Mouse (Mus musculus): Measurements from ENCODE around the gene Nop56. TPM values are rescaled to one million over a fixed set of nuclear protein-coding genes. Genes with fewer than 3 reads are reported as not detected.
A peak's percentile ranks its signal among the peaks of the same experiment; 100 is the strongest.

Nop56 gene
- total RNA-seq (2021) = 100 to 1,000 TPM; 114 to 135 TPM
- long read RNA-seq, experiment 1, transcript Nop56-202 (12 exons, 1,877 nt) = major isoform, 46 of 112 reads
- long read RNA-seq, experiment 1, partial matches to known transcripts = 28 of 112 reads
- long read RNA-seq, experiment 1, other reads (novel, unspliced or antisense) = 38 of 112 reads
- long read RNA-seq, experiment 2, transcript Nop56-202 (12 exons, 1,877 nt) = major isoform, 29 of 60 reads
- long read RNA-seq, experiment 2, partial matches to known transcripts = 8 of 60 reads
- long read RNA-seq, experiment 2, other reads (novel, unspliced or antisense) = 23 of 60 reads

DNA sequence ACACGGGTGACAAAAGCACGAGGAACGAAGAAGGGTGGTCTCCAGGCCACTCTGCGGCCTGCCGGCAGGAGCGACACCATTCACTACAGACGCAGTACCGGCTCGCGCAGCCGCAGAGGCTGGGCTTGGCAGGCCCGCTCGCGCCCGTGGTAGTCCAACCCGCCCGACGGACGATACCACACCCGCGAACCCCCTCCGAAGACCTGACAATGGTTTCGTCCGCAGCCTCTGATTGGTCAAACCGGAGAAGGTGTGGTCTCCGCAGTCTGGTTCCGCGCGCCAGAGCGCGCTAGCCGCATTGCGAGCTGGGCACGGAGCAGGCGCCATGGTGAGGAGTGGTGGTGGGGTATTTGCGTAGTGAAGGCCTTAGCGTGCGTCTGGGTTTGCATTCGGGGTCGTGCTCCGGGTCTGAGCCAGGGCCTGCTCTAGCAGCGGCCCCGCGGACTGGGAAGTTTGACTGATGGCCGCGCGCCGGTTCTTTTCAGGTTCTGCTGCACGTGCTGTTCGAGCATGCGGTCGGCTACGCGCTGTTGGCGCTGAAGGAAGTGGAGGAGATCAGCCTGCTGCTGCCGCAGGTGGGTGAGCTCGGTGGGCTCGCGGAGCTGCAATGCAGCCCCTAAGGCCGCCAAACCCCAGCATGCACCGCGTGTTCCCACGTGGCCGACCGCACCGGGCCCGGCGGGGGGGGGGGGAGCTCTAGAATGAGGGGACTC, at the start of gene Nop56:
Gene Nop56 (plus strand): TSS at position 282 of the 713 bp plus-strand sequence.
- peak; percentile 99 to 100 for DNase-seq (ENCODE audit: low spot score in 2 of 2)

DNA sequence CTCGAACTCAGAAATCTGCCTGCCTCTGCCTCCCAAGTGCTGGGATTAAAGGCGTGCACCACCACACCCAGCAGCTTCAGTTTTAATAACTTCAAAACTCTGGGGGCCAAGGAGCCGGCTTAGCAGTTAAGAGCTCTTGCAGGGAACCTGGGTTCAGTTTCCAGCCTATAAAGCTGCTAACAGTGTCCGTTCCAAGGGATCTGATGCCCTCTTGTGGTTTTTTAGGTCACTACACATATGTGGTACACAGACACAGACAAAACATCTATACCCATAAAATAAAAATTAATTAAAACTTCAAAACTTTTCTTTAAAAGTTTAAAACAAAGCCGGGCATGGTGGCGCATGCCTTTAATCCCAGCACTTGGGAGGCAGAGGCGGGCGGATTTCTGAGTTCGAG, 27.3 kb upstream of the Nop56 start:
- peak; percentile 25 to 29 for DNase-seq (ENCODE audit: low spot score in 2 of 2)

DNA sequence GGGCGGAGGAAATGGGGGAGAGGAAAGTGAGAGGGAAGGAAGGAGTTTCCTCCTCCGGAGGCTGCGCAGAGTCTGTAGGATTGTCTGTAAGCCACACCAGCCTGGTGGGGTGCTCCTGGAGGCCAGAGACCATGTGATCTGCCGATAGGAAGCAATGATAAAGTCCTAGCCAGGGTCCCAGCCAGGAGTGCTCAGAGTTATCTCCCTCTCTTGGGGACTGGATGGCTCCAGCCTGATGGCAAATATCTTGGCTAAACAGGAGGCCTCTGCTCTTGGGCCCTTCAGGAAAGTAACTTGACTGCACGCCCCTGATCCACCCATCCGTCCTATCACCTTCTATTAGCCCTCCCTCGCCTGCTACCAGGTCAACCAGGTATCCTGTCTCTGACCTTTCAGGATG, 26.0 kb upstream of the Nop56 start:
- no peak for DNase-seq (ENCODE audit: low spot score in 2 of 2)

DNA sequence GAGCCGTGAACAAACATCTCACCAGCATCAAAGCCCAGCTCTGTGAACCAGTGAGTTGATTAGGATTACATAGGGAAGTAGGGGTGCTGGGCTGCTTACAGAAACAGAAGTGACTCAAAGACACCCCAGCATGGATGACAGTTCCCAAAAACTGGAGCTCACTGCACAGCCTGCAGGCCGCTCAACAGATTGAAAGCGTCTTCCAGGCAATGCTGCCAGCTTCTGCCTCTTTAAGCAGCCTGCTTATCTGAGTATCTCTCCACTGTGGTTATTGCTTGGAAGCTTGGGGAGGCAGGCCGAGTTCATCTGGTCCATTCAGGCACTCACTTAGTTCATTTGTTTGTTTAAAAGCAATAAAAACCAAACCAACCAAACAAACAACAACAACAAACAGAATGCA, 17.5 kb upstream of the Nop56 start:
- DNase-seq (ENCODE audit: low spot score in 2 of 2) = no peak

DNA sequence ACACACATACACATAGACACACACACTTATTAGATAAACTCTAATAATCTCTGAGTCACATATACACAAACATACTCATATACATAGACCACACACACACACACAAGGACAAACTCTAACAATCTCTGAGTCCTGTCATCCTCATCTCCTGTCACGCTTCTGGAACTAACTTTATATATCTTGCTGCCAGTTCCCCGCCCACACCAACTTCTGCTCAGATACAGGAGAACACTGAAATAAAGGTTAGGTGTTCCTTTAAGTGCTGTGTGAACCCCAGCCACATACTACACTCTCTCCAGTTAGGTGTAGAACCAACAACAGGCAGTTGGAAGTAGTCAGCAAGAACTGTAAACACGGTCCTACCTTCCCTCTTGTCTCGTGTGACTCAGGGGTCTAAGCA, 13.4 kb upstream of the Nop56 start:
- no peak for DNase-seq (ENCODE audit: low spot score in 2 of 2)

DNA sequence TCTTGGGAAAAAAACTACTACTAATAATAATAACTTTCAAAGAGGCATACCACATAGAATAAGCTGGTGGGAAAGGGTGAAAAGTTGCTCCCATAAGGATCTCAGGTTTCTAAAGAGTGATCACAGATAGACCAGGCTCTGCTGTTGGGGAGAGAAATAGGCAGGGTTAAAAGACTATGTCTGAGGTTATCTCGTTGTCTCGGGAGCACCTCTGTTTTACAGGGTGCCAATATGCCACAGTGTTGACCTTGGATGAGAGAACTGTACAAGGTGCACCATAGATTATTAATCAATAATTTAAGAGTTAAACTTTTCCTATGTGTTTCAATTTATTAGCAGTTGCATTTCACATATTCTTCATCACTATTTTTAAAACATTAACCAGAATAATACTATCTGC, 12.3 kb upstream of the Nop56 start:
- no peak for DNase-seq (ENCODE audit: low spot score in 2 of 2)

DNA sequence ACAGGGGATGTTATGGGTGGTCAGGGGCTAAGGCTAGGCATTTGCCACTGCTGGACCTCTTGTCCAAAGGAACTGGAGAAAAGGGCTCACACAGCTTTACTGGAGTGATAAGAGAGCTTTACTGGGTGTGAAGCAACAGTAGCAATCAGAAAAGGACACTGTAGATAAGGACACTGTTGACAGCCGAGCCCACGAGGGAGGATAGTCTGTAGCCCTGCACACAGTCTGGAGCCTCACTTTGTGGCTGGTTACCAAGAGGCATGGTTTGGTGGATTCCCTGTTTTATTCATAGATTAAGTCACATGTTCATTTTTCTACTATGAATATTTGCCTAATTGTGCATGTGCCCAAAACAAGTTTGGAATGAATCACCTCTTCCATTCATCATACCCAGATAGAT, 11.8 kb upstream of the Nop56 start:
- no peak for DNase-seq (ENCODE audit: low spot score in 2 of 2)

DNA sequence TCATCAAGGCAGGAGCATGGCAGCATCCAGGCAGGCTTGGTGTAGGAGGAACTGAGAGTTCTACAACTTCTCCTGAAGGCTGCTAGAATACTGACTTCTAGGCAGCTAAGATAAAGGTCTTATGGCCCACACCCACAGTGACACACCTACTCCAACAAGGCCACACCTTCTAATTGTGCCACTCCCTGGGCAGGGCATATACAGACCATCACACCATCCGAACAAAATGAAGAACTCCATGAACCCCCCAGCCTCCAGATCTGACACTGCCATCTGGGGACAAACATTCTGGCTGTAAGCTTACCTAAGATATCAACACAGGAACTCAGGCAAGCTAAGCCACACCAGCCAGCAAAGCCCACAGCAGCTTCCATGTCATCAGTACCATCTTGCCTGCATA, 8.7 kb upstream of the Nop56 start:
- DNase-seq (ENCODE audit: low spot score in 2 of 2) = no peak

DNA sequence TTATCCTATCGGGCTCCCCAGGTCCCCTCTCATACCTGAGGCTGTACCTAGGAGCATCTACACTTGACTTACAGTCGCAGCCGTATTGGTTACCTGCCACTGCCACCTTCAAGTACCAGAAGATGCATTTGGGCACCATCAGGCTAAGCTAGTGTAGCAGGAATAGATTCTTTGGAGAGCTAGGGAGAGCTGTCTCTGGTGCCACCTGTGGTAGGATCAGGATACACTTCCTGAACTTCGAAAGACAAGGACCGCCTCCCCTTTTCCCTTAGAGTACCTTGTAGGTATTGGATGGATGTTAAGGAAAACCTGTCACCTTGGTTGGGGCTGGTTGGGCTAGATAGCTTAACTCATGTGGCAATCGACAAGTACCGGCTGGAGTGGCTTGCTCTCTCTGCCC, 6.2 kb upstream of the Nop56 start:
- DNase-seq (ENCODE audit: low spot score in 2 of 2) = no peak

DNA sequence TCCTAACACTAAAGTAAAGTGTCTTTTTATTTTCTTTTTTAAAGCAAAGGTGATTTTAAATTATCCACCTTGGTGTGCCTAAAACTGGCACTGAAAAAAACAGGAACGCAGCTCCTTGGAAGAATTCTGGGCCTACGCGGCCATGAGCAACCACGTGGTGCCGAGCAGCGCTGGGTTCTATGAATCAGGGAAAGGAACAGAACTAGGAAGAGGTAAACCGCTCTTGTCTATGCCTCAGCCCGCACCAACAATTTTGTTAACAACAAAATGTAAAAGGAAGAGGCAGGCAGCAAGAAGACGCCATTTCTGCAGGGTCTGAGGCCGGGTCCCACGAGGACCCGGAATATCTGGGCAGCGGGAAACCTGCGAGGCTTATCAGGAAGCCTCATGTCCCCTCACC, 498 bp upstream of the Nop56 start:
- DNase-seq (ENCODE audit: low spot score in 2 of 2) = peak; percentile 33 to 34

DNA sequence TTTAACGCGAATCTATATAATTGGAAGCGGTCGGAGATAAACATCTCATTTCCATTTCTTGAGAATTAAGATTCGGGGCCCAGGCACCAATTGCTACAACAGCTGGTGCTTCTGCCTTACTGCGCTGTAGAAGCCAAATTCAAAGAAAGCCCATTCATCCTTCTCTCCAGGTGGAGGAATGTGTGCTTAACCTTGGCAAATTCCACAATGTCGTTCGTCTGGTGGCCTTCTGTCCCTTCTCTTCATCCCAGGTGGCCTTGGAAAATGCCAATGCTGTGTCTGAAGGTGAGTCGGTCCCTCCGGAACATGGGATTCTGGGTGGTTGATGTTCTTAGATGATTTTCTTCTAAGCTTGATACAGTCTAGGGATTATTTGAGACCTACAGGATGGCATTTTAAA, 632 bp downstream of the Nop56 start:
- DNase-seq (ENCODE audit: low spot score in 2 of 2) = no peak

DNA sequence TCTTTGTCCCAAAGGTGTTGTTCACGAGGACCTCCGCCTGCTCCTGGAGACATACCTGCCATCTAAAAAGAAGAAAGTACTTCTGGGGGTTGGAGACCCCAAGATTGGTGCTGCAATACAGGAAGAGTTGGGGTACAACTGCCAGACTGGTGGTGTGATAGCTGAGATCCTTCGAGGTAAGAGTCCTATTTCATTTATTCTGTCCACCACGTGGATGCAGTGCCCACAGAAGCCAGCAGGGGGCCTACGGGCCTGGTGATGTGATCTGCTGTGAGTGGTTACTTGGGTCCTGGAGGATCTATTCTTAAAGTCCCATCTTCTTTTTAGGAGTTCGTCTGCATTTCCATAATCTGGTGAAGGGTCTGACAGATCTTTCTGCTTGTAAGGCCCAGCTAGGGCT, 1.4 kb downstream of the Nop56 start:
- no peak for DNase-seq (ENCODE audit: low spot score in 2 of 2)

DNA sequence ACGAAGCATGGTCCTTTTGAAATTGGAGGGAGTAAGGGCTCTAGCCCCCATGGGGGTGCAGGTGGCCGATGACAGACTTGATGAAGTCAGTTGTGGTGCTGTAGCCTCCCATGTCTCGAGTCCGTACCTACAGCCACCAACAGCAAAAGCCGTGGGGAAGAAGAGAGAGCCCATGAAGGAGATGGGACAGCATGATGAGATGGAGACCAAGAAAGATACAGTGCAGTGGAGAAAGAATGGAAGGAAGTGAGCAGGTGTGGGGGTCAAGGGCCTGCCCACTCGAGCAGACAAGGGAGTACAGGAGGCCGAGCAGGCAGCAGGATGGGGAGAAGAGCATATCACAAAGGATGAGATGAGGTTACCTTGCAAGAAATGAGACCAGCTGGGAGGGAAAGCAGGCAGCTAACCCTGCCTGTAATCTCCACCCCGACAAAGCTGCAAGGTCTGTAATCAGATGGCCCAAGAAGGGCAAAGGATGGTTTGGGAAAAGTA, 5.4 kb downstream of the Nop56 start:
- no peak for DNase-seq (ENCODE audit: low spot score in 2 of 2)

DNA sequence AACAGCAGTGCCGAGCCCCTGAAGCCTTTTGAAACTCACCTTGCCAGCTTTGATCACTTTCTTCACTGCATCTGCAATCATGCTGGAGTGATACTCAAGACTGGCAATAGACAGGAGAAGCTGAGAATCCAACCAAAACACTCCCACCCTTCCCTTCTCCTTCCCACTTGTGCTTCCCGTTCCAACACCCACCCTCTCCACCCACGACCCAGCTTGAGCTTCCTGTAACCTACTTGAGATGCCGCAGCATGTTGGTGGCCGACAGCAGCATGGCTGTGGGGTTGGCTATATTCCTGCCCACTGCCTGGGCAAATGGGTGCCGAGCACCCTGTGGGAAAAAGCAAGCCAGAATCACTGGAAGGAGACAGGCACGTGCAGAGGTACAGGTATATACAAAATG, 6.0 kb downstream of the Nop56 start:
- DNase-seq (ENCODE audit: low spot score in 2 of 2) = peak; percentile 38 to 51

DNA sequence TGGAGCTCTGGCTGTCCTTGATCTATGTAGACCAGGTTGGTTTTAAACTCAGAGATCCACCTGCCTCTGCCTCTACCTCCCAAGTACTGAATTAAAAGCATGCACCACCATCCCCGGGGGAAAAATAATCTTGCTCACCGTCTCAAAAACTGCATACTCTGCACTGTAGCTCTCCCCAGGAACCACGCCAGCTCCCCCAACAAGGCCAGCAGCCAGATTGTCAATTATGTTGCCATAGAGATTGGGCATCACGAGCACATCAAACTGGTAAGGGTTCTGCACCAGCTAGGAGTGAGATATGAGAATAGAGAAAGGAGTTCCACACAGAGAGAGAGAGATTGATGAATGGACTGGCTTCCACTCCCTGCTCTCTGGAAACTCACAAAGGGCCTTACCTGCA, 6.6 kb downstream of the Nop56 start:
- no peak for DNase-seq (ENCODE audit: low spot score in 2 of 2)

DNA sequence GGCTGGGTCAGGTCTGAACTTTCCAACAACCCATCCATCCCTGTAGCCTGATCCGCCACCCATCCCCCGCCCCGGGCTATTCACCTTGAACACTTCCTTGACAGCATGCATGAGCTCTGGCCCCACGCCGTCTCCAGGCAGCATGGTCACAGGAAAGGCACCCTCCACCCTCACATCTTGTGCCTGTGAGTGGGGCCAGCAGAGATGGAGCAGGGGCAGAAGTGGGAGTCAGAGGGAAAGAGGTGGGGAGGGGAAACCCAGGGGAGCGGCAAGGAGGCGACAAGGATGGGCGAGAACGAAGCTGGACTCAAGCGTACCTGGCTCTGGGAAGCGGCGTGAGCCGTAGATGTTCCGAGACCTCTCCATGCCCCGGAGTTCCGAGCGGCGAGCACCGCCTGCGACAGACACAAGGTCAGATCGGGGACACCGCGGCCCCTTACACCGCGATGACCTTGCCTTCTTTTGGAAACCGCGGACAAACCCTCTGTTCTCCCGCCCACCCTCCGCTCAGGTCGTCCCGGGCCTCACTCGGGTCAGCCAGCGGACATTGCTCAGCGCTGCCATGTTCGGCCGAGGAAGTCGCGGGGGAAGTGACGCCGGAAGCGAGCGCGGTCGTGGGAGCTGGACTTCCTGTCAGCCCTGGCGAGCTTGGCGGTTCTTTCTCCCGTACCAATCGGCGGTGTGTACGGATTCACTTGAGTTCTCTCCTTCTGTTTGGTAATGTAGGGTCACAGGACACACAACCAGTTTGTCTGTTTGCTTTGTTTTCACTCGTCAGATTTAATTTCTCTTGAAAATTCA, 9.8 kb downstream of the Nop56 start, which contains the start of gene Idh3b:
Gene Idh3b (minus strand): TSS at position 694 of the 801 bp plus-strand sequence.
- peak; percentile 93 to 95 for DNase-seq (ENCODE audit: low spot score in 2 of 2)

DNA sequence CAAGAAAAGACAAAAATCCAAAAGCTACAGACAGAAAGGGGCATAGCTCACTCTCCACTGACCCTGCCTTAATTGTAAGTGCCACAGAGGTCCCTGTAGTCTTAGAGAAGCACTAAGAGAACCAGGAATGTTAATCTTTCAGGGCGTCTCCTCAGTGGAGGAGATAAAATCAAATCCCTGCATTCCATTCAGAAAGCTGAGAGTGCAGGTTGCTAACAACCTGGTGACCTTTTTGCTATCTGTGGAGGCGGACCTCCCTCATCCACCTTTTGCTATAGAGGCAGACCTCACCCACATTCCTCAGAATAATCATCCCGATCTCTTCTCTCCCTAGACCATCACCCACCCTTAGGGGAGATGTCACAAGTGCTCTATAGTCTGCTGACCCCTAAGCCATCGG, 14.9 kb downstream of the Nop56 start:
- DNase-seq (ENCODE audit: low spot score in 2 of 2) = no peak

DNA sequence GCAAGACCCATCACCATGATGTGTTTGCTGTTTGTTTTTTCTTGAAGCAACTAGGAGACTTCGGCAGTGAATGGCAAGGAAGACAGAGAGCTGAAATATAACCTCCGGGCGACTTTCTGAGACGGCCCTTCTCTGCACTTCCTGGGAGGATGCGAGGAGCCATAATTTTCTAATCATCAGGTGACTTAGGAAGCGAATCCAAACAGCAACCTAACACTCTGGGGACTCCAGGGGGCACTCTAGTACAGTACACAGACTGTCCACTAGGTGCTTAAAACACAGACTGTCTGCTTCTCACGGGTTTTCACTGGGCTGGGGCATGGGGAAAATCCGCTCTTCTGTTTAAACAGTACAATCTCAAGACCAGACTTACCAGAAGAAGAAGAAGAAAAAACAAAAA, 17.2 kb downstream of the Nop56 start:
- DNase-seq (ENCODE audit: low spot score in 2 of 2) = peak; percentile 74 to 75

DNA sequence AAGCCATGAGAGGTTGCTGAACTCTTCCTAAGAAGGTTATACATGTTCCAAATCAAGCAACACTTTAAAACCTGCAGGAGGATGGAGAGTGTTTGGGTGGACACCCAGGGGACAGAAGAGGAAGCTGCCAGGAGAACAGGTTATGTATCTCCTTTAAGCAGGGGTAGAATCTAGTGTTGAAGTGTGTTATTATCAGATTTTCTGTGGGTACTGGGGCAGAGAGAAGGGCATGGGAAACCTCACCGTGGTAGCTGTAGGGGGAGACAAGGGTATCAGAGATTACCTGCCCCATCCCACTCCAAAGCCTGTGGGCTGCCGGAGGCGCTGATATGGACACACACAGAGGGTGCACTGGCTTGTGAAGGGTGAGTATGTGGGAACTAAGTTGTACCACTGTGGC, 18.8 kb downstream of the Nop56 start:
- DNase-seq (ENCODE audit: low spot score in 2 of 2) = no peak

DNA sequence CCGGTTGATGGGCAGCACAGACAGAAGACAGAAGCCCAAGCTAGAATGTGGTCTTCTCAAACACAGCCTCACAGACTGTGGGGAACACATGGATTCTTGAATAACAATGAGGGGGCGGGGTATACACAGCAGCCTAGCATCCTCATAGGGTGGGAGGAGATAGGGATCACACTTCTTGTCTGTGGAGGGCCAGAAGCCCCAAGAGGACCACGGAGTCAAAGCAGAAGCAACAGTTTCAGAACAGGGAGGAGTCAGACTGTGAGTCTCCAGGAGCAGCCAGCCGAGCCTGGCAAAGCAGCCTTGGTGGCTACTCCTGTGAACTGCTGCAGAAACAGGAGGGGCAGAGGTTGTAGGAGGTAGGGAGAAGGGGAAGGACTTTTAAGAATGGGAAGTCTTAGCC, 19.3 kb downstream of the Nop56 start:
- no peak for DNase-seq (ENCODE audit: low spot score in 2 of 2)

DNA sequence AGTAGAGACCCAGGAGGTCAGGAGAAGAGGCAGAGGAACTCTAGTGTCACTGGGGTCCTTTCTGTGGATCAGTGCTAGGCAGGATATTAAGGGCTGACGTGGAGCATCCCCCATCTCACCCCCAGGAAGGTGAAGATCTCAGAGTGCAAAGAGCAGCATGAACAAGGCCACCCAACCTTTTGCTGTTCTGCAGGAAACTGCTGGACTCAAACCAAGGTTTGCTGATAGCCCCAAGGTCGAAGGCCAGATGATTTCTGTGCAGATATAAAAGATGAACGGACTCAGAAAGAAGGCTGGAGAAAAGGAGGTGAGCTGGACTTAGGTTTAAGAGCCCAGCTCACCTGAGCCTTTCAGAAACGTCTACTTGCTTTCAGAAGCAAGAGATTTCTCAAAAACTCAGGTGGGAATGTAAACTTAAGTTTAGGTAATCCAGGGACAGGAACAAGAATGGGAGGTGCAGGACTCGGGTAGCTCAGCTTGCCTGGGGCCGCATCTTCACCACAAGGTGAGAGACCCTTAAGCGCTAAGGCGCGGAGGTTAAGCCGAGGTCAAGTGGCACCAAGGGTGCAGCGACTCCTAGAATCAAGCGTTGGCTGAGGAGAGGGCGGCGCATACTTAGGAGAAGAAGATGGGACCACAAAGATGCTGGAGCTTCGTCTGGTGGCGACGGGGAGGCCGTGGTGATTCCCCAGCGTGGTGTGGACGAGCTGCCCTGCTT, 20.1 kb downstream of the Nop56 start:
- DNase-seq (ENCODE audit: low spot score in 2 of 2) = no peak
